Mouse (Mus musculus) E14TG2a.4 (cell line): ENCODE data around the gene 4933430I17Rik.

ENCODE experiments used
- CTCF ChIP-seq: conservative IDR thresholded peaks from 2 replicates; pipeline ENCODE4 v1.5.1; 2014; ENCODE audit warnings: low read length
- NANOG ChIP-seq: IDR thresholded peaks from 2 replicates; pipeline ENCODE4 v1.6.1; 2014; ENCODE audit warnings: borderline replicate concordance, low read length, mixed read lengths

- TF ChIP-seq CTCF = no peak
- TF ChIP-seq NANOG = no peak
These were observed 16.6 kb downstream of the 4933430I17Rik start for GRCm38 (mm10) chr4:62541802-62542201.
